Mouse (Mus musculus) layer of hippocampus, postnatal 25 days (tissue): ENCODE results near the gene Ikzf5. TPM values are rescaled to one million over a fixed set of nuclear protein-coding genes. Genes with fewer than 3 reads are reported as not detected.
"Not testable (repeated sequence)": the region's sequence is repeated elsewhere in the genome, so short reads cannot be mapped to it uniquely, and the experiment has no call there.

Experiments used
- DNase-seq, 2 experiments: peaks; one replicate each; pipeline ENCODE4 v3.0.0; 2022; ENCODE audit warnings: mixed read lengths in 2 of 2, low spot score in 1 of 2; ENCODE audit errors: extremely low spot score in 1 of 2
- total RNA-seq, 2 experiments: library from RNA; stranded (reverse); gene quantifications; 2 replicates each; pipeline ENCODE4 v1.2.3; 2021

Ikzf5 gene
- 10 to 100 TPM; 47.5 to 51.2 TPM for total RNA-seq

- peak; percentile 97 to 98 for DNase-seq
Observed at GRCm38 (mm10) chr7:131410416-131411058, at the start of gene Ikzf5, which contains the start of gene Acadsb. Ikzf5 (minus strand) TSS chr7:131410521. Acadsb (plus strand) TSS chr7:131410601.

GRCm38 (mm10) chr7:131456714-131457113 lies 46.4 kb upstream of the Ikzf5 start:
- no peak for DNase-seq

GRCm38 (mm10) chr7:131437051-131437450 lies 26.7 kb upstream of the Ikzf5 start:
- no peak for DNase-seq

- no peak for DNase-seq
Observed at GRCm38 (mm10) chr7:131434276-131434675, 24.0 kb upstream of the Ikzf5 start.

GRCm38 (mm10) chr7:131432244-131432643 lies 21.9 kb upstream of the Ikzf5 start:
- DNase-seq, result peak in 1 of 2 experiments; percentile 47

- DNase-seq, result no peak
Observed at GRCm38 (mm10) chr7:131427331-131427730, 17.0 kb upstream of the Ikzf5 start.

- no peak for DNase-seq
Observed at GRCm38 (mm10) chr7:131424912-131425311, 14.6 kb upstream of the Ikzf5 start.

GRCm38 (mm10) chr7:131417605-131418004 lies 7.3 kb upstream of the Ikzf5 start:
- DNase-seq, result no peak

GRCm38 (mm10) chr7:131416742-131417141 lies 6.4 kb upstream of the Ikzf5 start:
- not testable (repeated sequence) for DNase-seq

GRCm38 (mm10) chr7:131411941-131412270 lies 1.6 kb upstream of the Ikzf5 start:
- no peak for DNase-seq

- no peak for DNase-seq
Observed at GRCm38 (mm10) chr7:131411221-131411940, 1.1 kb upstream of the Ikzf5 start.

- no peak for DNase-seq
Observed at GRCm38 (mm10) chr7:131409988-131410385, 334 bp downstream of the Ikzf5 start.

- no peak for DNase-seq
Observed at GRCm38 (mm10) chr7:131409321-131409987, 867 bp downstream of the Ikzf5 start.

GRCm38 (mm10) chr7:131391761-131392160 lies 18.6 kb downstream of the Ikzf5 start:
- DNase-seq, result not testable (repeated sequence)

GRCm38 (mm10) chr7:131371880-131372651 lies 38.3 kb downstream of the Ikzf5 start:
- no peak for DNase-seq

GRCm38 (mm10) chr7:131371470-131371860 lies 38.9 kb downstream of the Ikzf5 start:
- DNase-seq, result no peak

GRCm38 (mm10) chr7:131370648-131371469 lies 39.5 kb downstream of the Ikzf5 start, which contains the start of gene Pstk:
Pstk (plus strand) TSS chr7:131371141.
- DNase-seq, result peak; percentile 81 to 86

GRCm38 (mm10) chr7:131364131-131364530 lies 46.2 kb downstream of the Ikzf5 start:
- no peak for DNase-seq

GRCm38 (mm10) chr7:131362615-131363300 lies 47.6 kb downstream of the Ikzf5 start, which contains the start of gene 2310057M21Rik:
2310057M21Rik (minus strand) TSS chr7:131362759.
- peak; percentile 81 to 85 for DNase-seq
